8 mouse cellular contexts compared by ENCODE assay signal in genomic region chr13:69086613-69087012, GRCm38 (mm10).
DNase-seq lines count a peak whose midpoint lies in the region; ATAC-seq and TF ChIP-seq lines count a peak whose summit lies in the region.

No protein-coding gene starts in this region.

- DNase-seq in forebrain, embryonic 11.5 days (ENCODE audit: low spot score) = peak; percentile 53
- peak; percentile 46 for DNase-seq in adrenal gland, adult 2 months
- DNase-seq in fibroblast of lung, adult 2 months (ENCODE audit: low read depth) = peak; percentile 1
- peak; percentile 23 for DNase-seq in kidney, adult 11 months
- DNase-seq in left cerebral cortex, adult 2 months (ENCODE audit: extremely low spot score in 1 of 2, low spot score in 2 of 2) = peak; percentile 53 to 69
- peak; percentile 86 for DNase-seq in midbrain, embryonic 14.5 days
- peak; percentile 3 to 10 for DNase-seq in urinary bladder, postnatal 36 days (ENCODE audit: low spot score in 2 of 2)

- no peak overlapping the region for H3K9ac ChIP-seq in forebrain, embryonic 11.5 days (ENCODE audit: low read length)
- H3K9ac ChIP-seq in forebrain, embryonic 16.5 days (replicated peaks; ENCODE audit: low read depth, low read length) = no peak overlapping the region
- H3K9ac ChIP-seq in midbrain, embryonic 14.5 days (replicated peaks; ENCODE audit: low read length) = no peak overlapping the region

- intact Hi-C loops in left cerebral cortex, adult 2 months (cut with DNase I) = loop anchor here (10.0 kb wide), 1 partner anchor 482 kb away; no protein-coding TSS in a partner anchor

- no peaks in the 10 kb centered on the region for H3K4me1 ChIP-seq in forebrain, embryonic 11.5 days (replicated peaks; ENCODE audit: control insufficient read depth, insufficient read depth, low read length)
- no peaks in the 10 kb centered on the region for H3K4me1 ChIP-seq in forebrain, embryonic 16.5 days (replicated peaks; ENCODE audit: control insufficient read depth, insufficient read depth, low read length)
- H3K4me1 ChIP-seq in midbrain, embryonic 14.5 days (ENCODE audit: control insufficient read depth, insufficient read depth, low read length) = no peaks in the 10 kb centered on the region

- 56% methylated on average over 1 of the region's 1 CpGs for WGBS in forebrain, embryonic 11.5 days
- WGBS in forebrain, embryonic 16.5 days = 50% methylated on average over 1 of the region's 1 CpGs
- WGBS in midbrain, embryonic 14.5 days = 38% methylated on average over 1 of the region's 1 CpGs

- peak; percentile 70 for TF ChIP-seq CTCF in left cerebral cortex, adult 2 months (IDR thresholded peaks at IDR 0.05)

- H3K4me2 ChIP-seq in forebrain, embryonic 11.5 days (ENCODE audit: low read depth, low read length, severe bottlenecking) = no peak overlapping the region
- no peak overlapping the region for H3K4me2 ChIP-seq in forebrain, embryonic 16.5 days (ENCODE audit: low read length)
- no peak overlapping the region for H3K4me2 ChIP-seq in midbrain, embryonic 14.5 days (ENCODE audit: low read length)

- no peaks in the 10 kb centered on the region for H3K36me3 ChIP-seq in forebrain, embryonic 11.5 days (ENCODE audit: control insufficient read depth, insufficient read depth, low read length)
- no peaks in the 10 kb centered on the region for H3K36me3 ChIP-seq in forebrain, embryonic 16.5 days (ENCODE audit: control insufficient read depth, insufficient read depth)
- H3K36me3 ChIP-seq in midbrain, embryonic 14.5 days (ENCODE audit: control insufficient read depth, insufficient read depth, low read length) = no peaks in the 10 kb centered on the region

- H3K9me3 ChIP-seq in forebrain, embryonic 11.5 days (ENCODE audit: control insufficient read depth, low read length) = no peaks in the 10 kb centered on the region
- no peaks in the 10 kb centered on the region for H3K9me3 ChIP-seq in forebrain, embryonic 16.5 days (ENCODE audit: control insufficient read depth, low read length)
- no peaks in the 10 kb centered on the region for H3K9me3 ChIP-seq in midbrain, embryonic 14.5 days (ENCODE audit: control insufficient read depth, low read length)

- H3K4me3 ChIP-seq in forebrain, embryonic 11.5 days (ENCODE audit: low read depth, low read length) = no peak overlapping the region
- no peak overlapping the region for H3K4me3 ChIP-seq in forebrain, embryonic 16.5 days (replicated peaks; ENCODE audit: low read length)
- no peak overlapping the region for H3K4me3 ChIP-seq in left cerebral cortex, adult 2 months
- H3K4me3 ChIP-seq in midbrain, embryonic 14.5 days (replicated peaks; ENCODE audit: low read depth, low read length) = no peak overlapping the region

- H3K27me3 ChIP-seq in forebrain, embryonic 11.5 days (ENCODE audit: control insufficient read depth, insufficient read depth, low read length) = no peaks in the 10 kb centered on the region
- no peaks in the 10 kb centered on the region for H3K27me3 ChIP-seq in forebrain, embryonic 16.5 days (replicated peaks; ENCODE audit: control insufficient read depth, insufficient read depth, low read length)
- no peaks in the 10 kb centered on the region for H3K27me3 ChIP-seq in midbrain, embryonic 14.5 days (ENCODE audit: control insufficient read depth, insufficient read depth, low read length)

- no peak overlapping the region for H3K27ac ChIP-seq in forebrain, embryonic 11.5 days (ENCODE audit: low read depth, low read length)
- H3K27ac ChIP-seq in forebrain, embryonic 16.5 days (ENCODE audit: low read length) = no peak overlapping the region
- no peak overlapping the region for H3K27ac ChIP-seq in left cerebral cortex, adult 2 months
- no peak overlapping the region for H3K27ac ChIP-seq in midbrain, embryonic 14.5 days (replicated peaks; ENCODE audit: low read depth, low read length)

- ATAC-seq in forebrain, embryonic 11.5 days (replicated peaks; ENCODE audit: low FRiP score) = peak; percentile 67; the same call in 1 of the 2 replicates
- ATAC-seq in forebrain, embryonic 16.5 days = no peak
- no peak; the same call in 1 of the 2 replicates for ATAC-seq in midbrain, embryonic 14.5 days (ENCODE audit: low FRiP score, low TSS enrichment)

Comparison
In these comparisons a context has a peak if more than half of its experiments do, and no peak if none do; other contexts are left out.
1. DNase-seq: peak in every context shown above with its lines; median percentile 86 in midbrain, embryonic 14.5 days; 61 in left cerebral cortex, adult 2 months; 53 in forebrain, embryonic 11.5 days; 46 in adrenal gland, adult 2 months; 23 in kidney, adult 11 months; 6 in urinary bladder, postnatal 36 days; 1 in fibroblast of lung, adult 2 months.